Mouse (Mus musculus) embryonic facial prominence, embryonic 11.5 days (tissue): ENCODE measurements around the gene Ffar3. TPM values are rescaled to one million over a fixed set of nuclear protein-coding genes. Genes with fewer than 3 reads are reported as not detected.

Experiments
- ATAC-seq: fragments of 200-750 bp; cut with Nextera tagmentation; replicated peaks from 2 replicates; pipeline ENCODE4 v1.8.0; 2017; ENCODE audit warnings: low read depth; ENCODE audit not compliant: insufficient number of reproducible peaks, low FRiP score, low TSS enrichment
- DNase-seq: peaks from one replicate; pipeline ENCODE4 v3.0.0-alpha.2; 2015; ENCODE audit warnings: low spot score
- H3K27ac ChIP-seq: fragments of 300-500 bp; sonication (generic); replicated peaks from 2 replicates; pipeline ENCODE4 v1.5.1; 2014; ENCODE audit warnings: mild to moderate bottlenecking, low read depth, low read length, control low read depth
- H3K27me3 ChIP-seq: fragments of 300-500 bp; sonication (generic); 2 replicates; pipeline ENCODE4 v1.6.1; 2014; ENCODE audit warnings: mild to moderate bottlenecking, low read length, moderate library complexity, mixed read lengths; ENCODE audit not compliant: control insufficient read depth, insufficient read depth
- H3K36me3 ChIP-seq: fragments of 300-500 bp; sonication (generic); replicated peaks from 2 replicates; pipeline ENCODE4 v1.6.1; 2014; ENCODE audit warnings: low read depth, mild to moderate bottlenecking, low read length, moderate library complexity, mixed read lengths; ENCODE audit not compliant: control insufficient read depth, insufficient read depth
- H3K4me1 ChIP-seq: fragments of 300-500 bp; sonication (generic); 2 replicates; pipeline ENCODE4 v1.6.1; 2014; ENCODE audit warnings: low read length, mixed read lengths; ENCODE audit not compliant: control insufficient read depth, insufficient read depth
- H3K4me2 ChIP-seq: fragments of 300-500 bp; sonication (generic); 2 replicates; pipeline ENCODE4 v1.6.1; 2014; ENCODE audit warnings: low read depth, mild to moderate bottlenecking, control low read depth, low read length, moderate library complexity
- H3K4me3 ChIP-seq: fragments of 300-500 bp; sonication (generic); 2 replicates; pipeline ENCODE4 v1.5.1; 2014; ENCODE audit warnings: low read depth, low read length, control low read depth
- H3K9ac ChIP-seq: fragments of 300-500 bp; sonication (generic); replicated peaks from 2 replicates; pipeline ENCODE4 v1.6.1; 2014; ENCODE audit warnings: mild to moderate bottlenecking, control low read depth, low read length
- H3K9me3 ChIP-seq: fragments of 300-500 bp; sonication (generic); replicated peaks from 2 replicates; pipeline ENCODE4 v1.6.1; 2016; ENCODE audit warnings: mild to moderate bottlenecking, low read length, inconsistent platforms, mixed read lengths; ENCODE audit not compliant: control insufficient read depth
- WGBS: fragments of 180-500 bp; shearing (Covaris S2); extraction: QIAGEN DNeasy Blood & Tissue Kit; methylation state at CpG from one replicate; pipeline ENCODE4 v1.1.7; 2014; 5-methylcytosine and 5-hydroxymethylcytosine counted together
- polyA plus RNA-seq: library from polyadenylated mRNA; unstranded; fragments of >200 nt; fragmentation: Nextera tagmentation; extraction: Ambion mirVana; gene quantifications from 2 replicates; pipeline ENCODE4 v1.2.1, GENCODE M21; 2014

Ffar3 gene
- not detected in 2 replicates for polyA plus RNA-seq

GRCm38 (mm10) chr7:30856078-30856477 is at the start of gene Ffar3:
Gene Ffar3, minus strand, starts transcription at chr7:30856178.
- Histone ChIP-seq H3K9me3 (no peaks in the 10 kb centered on the region), H3K4me3 (no peak within 1 kb of the TSS), H3K27me3 (no peaks in the 10 kb centered on the region), H3K4me2 (no peak within 1 kb of the TSS), H3K27ac (no peak within 1 kb of the TSS), H3K36me3 (no peaks in the 10 kb centered on the region), H3K9ac (no peak within 1 kb of the TSS), H3K4me1 (no peaks in the 10 kb centered on the region; the same call in 1 of the 2 replicates)
- 85% methylated on average over 6 of the region's 6 CpGs for WGBS
- ATAC-seq: no peak
- no peak for DNase-seq

GRCm38 (mm10) chr7:30904042-30904441 is 48.1 kb upstream of the Ffar3 start:
- ATAC-seq (no peak), DNase-seq (no peak)
- H3K9me3 ChIP-seq: no peaks in the 10 kb centered on the region
- no peaks in the 10 kb centered on the region; the same call in 1 of the 2 replicates for H3K4me1 ChIP-seq
- H3K4me2 ChIP-seq: no peak overlapping the region
- H3K4me3 ChIP-seq: no peak overlapping the region
- no peaks in the 10 kb centered on the region for H3K36me3 ChIP-seq
- no peak overlapping the region for H3K9ac ChIP-seq
- no peak overlapping the region for H3K27ac ChIP-seq
- WGBS: 56% methylated on average over 4 of the region's 4 CpGs
- H3K27me3 ChIP-seq: no peaks in the 10 kb centered on the region

DNA sequence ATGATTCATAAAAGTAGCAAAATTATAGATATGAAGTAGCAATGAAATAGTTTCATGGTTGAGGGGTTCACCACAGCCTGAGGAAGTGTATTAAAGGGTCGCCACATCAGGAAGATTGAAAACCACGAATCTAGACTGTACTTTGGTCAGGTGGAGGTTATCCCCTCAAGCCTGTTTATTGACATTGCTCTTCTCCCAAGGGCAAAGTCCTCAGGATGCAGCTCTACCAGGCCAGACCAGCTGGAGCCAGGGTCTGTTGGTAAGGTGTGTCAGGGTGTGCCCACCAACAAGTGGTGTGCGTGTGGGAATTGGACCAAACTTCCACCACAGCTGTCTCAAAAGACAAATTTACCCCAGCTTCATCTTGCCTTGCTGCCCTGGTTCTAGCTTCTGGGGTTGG is 39.2 kb upstream of the Ffar3 start:
- ATAC-seq: no peak
- H3K9ac ChIP-seq: no peak overlapping the region
- no peak for DNase-seq
- WGBS: 91% methylated on average over 3 of the region's 3 CpGs
- no peak overlapping the region for H3K27ac ChIP-seq
- no peaks in the 10 kb centered on the region for H3K27me3 ChIP-seq
- no peak overlapping the region for H3K4me3 ChIP-seq
- no peaks in the 10 kb centered on the region for H3K36me3 ChIP-seq
- no peaks in the 10 kb centered on the region for H3K4me1 ChIP-seq
- no peak overlapping the region for H3K4me2 ChIP-seq
- H3K9me3 ChIP-seq: no peaks in the 10 kb centered on the region

DNA sequence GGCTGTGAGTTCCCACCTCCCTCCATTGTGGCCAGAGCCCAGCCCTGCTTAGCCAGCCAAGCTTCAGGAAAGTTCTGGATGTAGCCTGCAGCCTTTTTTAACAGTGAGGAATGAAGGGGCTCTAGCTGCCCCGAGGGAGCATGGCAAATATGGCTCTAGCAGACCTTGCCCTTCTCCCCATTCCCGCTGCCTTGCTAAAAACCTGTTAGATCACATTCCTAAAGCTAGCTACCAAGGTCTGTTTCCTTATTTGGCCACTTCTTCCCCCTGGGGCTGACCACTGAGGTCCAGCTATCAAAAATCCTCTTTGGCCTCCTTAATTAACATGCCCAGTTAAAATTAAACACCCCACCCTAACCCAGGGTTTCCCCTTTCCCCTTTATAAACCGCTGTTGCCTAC is 36.5 kb upstream of the Ffar3 start:
- Histone ChIP-seq H3K9ac (no peak overlapping the region), H3K4me3 (no peak overlapping the region), H3K27me3 (no peaks in the 10 kb centered on the region), H3K4me2 (no peak overlapping the region), H3K36me3 (no peaks in the 10 kb centered on the region), H3K27ac (no peak overlapping the region), H3K9me3 (no peaks in the 10 kb centered on the region), H3K4me1 (no peaks in the 10 kb centered on the region)
- WGBS: 48% methylated on average over 3 of the region's 3 CpGs
- DNase-seq: no peak
- no peak for ATAC-seq

- Histone ChIP-seq H3K36me3 (no peaks in the 10 kb centered on the region), H3K4me1 (no peaks in the 10 kb centered on the region), H3K9me3 (no peaks in the 10 kb centered on the region), H3K4me3 (no peak overlapping the region), H3K4me2 (no peak overlapping the region), H3K27ac (no peak overlapping the region), H3K9ac (no peak overlapping the region), H3K27me3 (no peaks in the 10 kb centered on the region)
- 83% methylated on average over 9 of the region's 9 CpGs for WGBS
- DNase-seq (no peak), ATAC-seq (no peak)
These were observed 35.8 kb upstream of the Ffar3 start for GRCm38 (mm10) chr7:30891746-30892145.

GRCm38 (mm10) chr7:30890681-30891080 is 34.7 kb upstream of the Ffar3 start:
- H3K27me3 ChIP-seq: no peaks in the 10 kb centered on the region
- H3K4me3 ChIP-seq: no peak overlapping the region
- no peaks in the 10 kb centered on the region for H3K4me1 ChIP-seq
- H3K9ac ChIP-seq: no peak overlapping the region
- no peaks in the 10 kb centered on the region for H3K9me3 ChIP-seq
- ATAC-seq (no peak), DNase-seq (no peak)
- H3K36me3 ChIP-seq: no peaks in the 10 kb centered on the region
- no peak overlapping the region for H3K27ac ChIP-seq
- WGBS: 69% methylated on average over 2 of the region's 2 CpGs
- no peak overlapping the region for H3K4me2 ChIP-seq

- H3K9ac ChIP-seq: no peak overlapping the region
- no peak overlapping the region for H3K27ac ChIP-seq
- no peaks in the 10 kb centered on the region for H3K27me3 ChIP-seq
- WGBS: 83% methylated on average over 7 of the region's 7 CpGs
- no peaks in the 10 kb centered on the region for H3K9me3 ChIP-seq
- H3K4me1 ChIP-seq: no peaks in the 10 kb centered on the region
- ATAC-seq: no peak
- H3K4me2 ChIP-seq: no peak overlapping the region
- no peaks in the 10 kb centered on the region for H3K36me3 ChIP-seq
- DNase-seq: no peak
- H3K4me3 ChIP-seq: no peak overlapping the region
These were observed 32.8 kb upstream of the Ffar3 start for GRCm38 (mm10) chr7:30888786-30889185.

DNA sequence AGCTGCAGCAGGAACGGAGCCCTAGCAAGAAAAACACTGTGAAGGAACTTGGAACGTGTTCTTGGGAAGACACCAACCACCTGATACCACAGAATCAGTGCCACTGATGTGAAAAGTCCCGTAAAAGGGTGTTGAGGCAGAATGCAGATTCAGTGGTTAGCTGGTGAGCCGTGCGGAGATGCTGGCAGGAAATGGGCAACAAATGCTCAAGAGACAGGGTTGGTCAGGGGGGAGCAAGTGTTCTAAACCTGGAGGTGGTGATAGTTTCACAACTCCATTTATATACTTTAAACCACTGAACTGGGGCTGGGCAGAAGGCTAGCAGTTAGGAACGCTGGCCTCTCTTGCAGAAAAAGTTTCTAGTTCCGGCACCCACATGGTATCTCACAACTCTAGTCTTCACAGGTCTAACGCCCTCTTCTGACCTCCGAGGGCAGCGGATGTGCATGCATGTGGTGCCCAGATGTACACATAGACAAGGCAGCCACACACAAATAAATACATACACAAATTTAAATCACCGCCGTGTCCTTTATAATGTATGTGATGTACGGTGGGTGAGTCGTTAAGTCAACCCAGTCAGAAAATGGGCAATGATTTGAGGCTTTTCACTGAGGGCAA is 31.7 kb upstream of the Ffar3 start:
- H3K4me2 ChIP-seq: no peak overlapping the region
- H3K27ac ChIP-seq: no peak overlapping the region
- WGBS: 85% methylated on average over 14 of the region's 14 CpGs
- no peaks in the 10 kb centered on the region for H3K9me3 ChIP-seq
- no peaks in the 10 kb centered on the region for H3K27me3 ChIP-seq
- DNase-seq (no peak), ATAC-seq (no peak)
- H3K4me3 ChIP-seq: no peak overlapping the region
- H3K4me1 ChIP-seq: no peaks in the 10 kb centered on the region
- H3K36me3 ChIP-seq: no peaks in the 10 kb centered on the region
- no peak overlapping the region for H3K9ac ChIP-seq
